Mouse (Mus musculus) hindbrain, embryonic 13.5 days (tissue): ENCODE data around the gene Pla2g7. TPM values are rescaled to one million over a fixed set of nuclear protein-coding genes. Genes with fewer than 3 reads are reported as not detected.

Experiments used
- ATAC-seq: fragments of 200-750 bp; cut with Nextera tagmentation; 2 replicates; pipeline ENCODE4 v1.8.0; 2017; ENCODE audit warnings: moderate TSS enrichment; ENCODE audit not compliant: low FRiP score
- H3K27ac ChIP-seq: fragments of 300-500 bp; sonication (generic); 2 replicates; pipeline ENCODE4 v1.5.1; 2015; ENCODE audit warnings: inconsistent platforms, mild to moderate bottlenecking, moderate library complexity
- H3K27me3 ChIP-seq: fragments of 300-500 bp; sonication (generic); 2 replicates; pipeline ENCODE4 v1.6.1; 2015; ENCODE audit warnings: mild to moderate bottlenecking, inconsistent platforms
- H3K36me3 ChIP-seq: fragments of 300-500 bp; sonication (generic); 2 replicates; pipeline ENCODE4 v1.6.1; 2015; ENCODE audit warnings: mild to moderate bottlenecking, inconsistent platforms
- H3K4me1 ChIP-seq: fragments of 300-500 bp; sonication (generic); replicated peaks from 2 replicates; pipeline ENCODE4 v1.6.1; 2015; ENCODE audit warnings: inconsistent platforms
- H3K4me2 ChIP-seq: fragments of 300-500 bp; sonication (generic); 2 replicates; pipeline ENCODE4 v1.6.1; 2015; ENCODE audit warnings: inconsistent platforms, mild to moderate bottlenecking, moderate library complexity
- H3K4me3 ChIP-seq: fragments of 300-500 bp; sonication (generic); 2 replicates; pipeline ENCODE4 v1.5.1; 2015; ENCODE audit warnings: mild to moderate bottlenecking, inconsistent platforms
- H3K9ac ChIP-seq: fragments of 300-500 bp; sonication (generic); 2 replicates; pipeline ENCODE4 v1.6.1; 2015; ENCODE audit warnings: mild to moderate bottlenecking, inconsistent platforms
- H3K9me3 ChIP-seq: fragments of 300-500 bp; sonication (generic); 2 replicates; pipeline ENCODE4 v1.6.1; 2016; ENCODE audit warnings: inconsistent platforms
- WGBS: fragments of 180-500 bp; shearing (Covaris S2); methylation state at CpG from one replicate; pipeline ENCODE4 v1.1.7; 2015; 5-methylcytosine and 5-hydroxymethylcytosine counted together
- polyA plus RNA-seq: library from polyadenylated mRNA; unstranded; fragments of >200 nt; fragmentation: Nextera tagmentation; extraction: Ambion mirVana; gene quantifications from 2 replicates; pipeline ENCODE4 v1.2.1, GENCODE M21; 2015

Gene Pla2g7
- polyA plus RNA-seq, 1 experiment from 2014 or later, result 61.3 TPM

DNA sequence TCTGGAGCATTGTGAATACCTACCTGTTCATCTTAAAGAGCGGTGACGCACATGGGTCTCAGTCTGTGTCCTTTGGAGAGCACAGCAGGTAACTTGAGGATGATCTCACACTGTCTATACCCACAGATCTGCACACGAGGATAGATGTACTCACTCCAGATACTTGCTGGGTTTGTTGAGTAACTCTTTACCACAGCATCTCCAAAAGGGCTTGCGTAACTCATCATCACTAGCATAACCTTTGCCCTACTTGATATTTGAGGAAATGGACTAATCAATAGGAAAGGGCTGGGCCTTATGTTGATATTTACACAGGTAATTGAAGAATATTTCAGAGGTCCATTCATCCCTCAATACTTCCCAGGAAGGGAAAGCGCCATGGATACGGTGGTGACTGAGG, 21.9 kb downstream of the Pla2g7 start:
- Histone ChIP-seq H3K9ac (no peak overlapping the region), H3K4me3 (no peak overlapping the region), H3K27me3 (no peaks in the 10 kb centered on the region), H3K9me3 (no peaks in the 10 kb centered on the region), H3K36me3 (no peaks in the 10 kb centered on the region), H3K27ac (no peak overlapping the region), H3K4me2 (no peak overlapping the region), H3K4me1 (peaks cover 3% of the 10 kb centered on the region; the same call in 1 of the 2 replicates)
- 94% methylated on average over 6 of the region's 6 CpGs for WGBS
- ATAC-seq, result no peak

DNA sequence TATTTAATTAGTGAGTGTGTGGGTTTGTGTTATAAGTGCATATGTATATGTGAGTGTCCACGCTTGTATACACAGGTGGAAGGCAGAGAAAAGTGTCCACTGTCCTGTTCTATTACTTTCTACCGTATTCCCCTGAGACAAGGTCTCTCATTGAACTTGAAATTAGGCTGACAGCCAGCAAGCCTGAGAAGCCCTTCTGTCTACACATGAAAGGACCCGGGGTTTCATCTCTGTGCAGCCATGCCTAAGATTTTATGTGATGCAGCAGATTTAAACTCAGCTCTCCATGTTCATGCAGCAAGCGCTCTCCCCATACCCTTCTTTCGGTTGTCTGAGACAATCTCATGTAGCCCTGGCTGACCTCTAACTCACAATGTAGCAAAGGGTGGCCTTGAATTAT, 22.6 kb downstream of the Pla2g7 start:
- no peak overlapping the region for H3K9ac ChIP-seq
- H3K27ac ChIP-seq, result no peak overlapping the region
- H3K4me3 ChIP-seq, result no peak overlapping the region
- H3K4me2 ChIP-seq, result no peak overlapping the region
- no peak for ATAC-seq
- H3K4me1 ChIP-seq, result peaks cover 3% of the 10 kb centered on the region; the same call in 1 of the 2 replicates
- no peaks in the 10 kb centered on the region for H3K36me3 ChIP-seq
- no peaks in the 10 kb centered on the region for H3K27me3 ChIP-seq
- WGBS, result 77% methylated on average over 5 of the region's 5 CpGs
- H3K9me3 ChIP-seq, result no peaks in the 10 kb centered on the region

DNA sequence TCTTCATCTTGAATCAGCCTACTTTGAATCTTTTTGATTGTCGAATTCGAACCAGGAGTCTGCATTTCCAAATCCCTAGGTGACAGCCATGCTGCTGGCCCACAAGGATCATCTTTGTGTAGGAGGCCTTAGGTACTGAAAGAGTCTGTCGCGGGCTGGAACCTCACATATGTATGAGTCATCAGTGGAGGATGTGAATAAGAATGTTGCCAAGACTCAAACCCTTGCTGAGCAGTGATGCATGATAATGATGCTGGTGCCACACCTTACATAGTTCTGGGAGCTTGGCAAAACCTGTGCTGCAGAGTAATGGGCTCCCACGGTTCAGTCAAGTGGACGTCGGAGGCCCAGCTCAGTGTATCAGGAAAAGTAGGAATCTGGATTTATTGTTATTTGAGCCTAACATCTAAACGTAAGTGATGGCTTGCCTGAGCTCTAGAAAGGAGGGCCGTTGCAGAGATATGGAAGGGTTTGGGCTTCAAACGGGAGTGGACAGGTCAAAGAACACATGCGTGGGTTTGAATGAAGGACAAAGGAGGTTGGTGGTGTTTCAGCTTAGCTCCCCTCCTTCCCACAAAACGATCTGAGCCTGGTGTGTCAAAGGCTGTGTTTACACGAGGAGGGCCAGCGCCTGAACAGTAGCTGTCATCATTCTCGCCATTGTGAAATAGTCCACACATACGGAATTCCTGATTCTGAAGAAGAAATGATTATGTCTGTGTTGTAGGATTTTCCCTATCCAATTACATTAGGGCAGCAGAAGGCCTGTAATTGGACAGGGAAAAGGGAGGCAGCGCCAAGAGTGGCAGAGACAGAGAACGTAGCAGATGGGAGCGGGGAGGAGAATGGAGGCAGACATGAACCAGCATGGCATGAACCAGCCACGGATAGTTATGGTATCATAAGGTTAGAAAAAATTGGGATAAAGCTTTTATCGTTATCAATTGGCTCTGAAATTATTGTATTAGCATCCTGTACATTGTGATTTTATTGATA, 24.7 kb downstream of the Pla2g7 start:
- Histone ChIP-seq H3K9ac (no peak overlapping the region), H3K4me3 (no peak overlapping the region), H3K4me1 (peaks cover 3% of the 10 kb centered on the region; the same call in 1 of the 2 replicates), H3K9me3 (peaks cover under 1% of the 10 kb centered on the region; the same call in 1 of the 2 replicates), H3K27me3 (no peaks in the 10 kb centered on the region), H3K36me3 (peaks cover 1% of the 10 kb centered on the region; the same call in 1 of the 2 replicates), H3K27ac (no peak overlapping the region), H3K4me2 (no peak overlapping the region)
- whole genome bisulfite sequencing, result 88% methylated on average over 21 of the region's 21 CpGs
- ATAC-seq, result no peak

- H3K36me3 ChIP-seq, result peaks cover 6% of the 10 kb centered on the region; the same call in 1 of the 2 replicates
- H3K4me3 ChIP-seq, result no peak overlapping the region
- H3K4me2 ChIP-seq, result no peak overlapping the region
- no peak overlapping the region for H3K9ac ChIP-seq
- H3K27me3 ChIP-seq, result no peaks in the 10 kb centered on the region
- H3K27ac ChIP-seq, result no peak overlapping the region
- peaks cover 5% of the 10 kb centered on the region; the same call in 1 of the 2 replicates for H3K9me3 ChIP-seq
- ATAC-seq, result no peak
- no peaks in the 10 kb centered on the region; the same call in 1 of the 2 replicates for H3K4me1 ChIP-seq
- WGBS, result 95% methylated on average over 2 of the region's 2 CpGs
Observed at GRCm38 (mm10) chr17:43597742-43598141, 29.8 kb downstream of the Pla2g7 start.

GRCm38 (mm10) chr17:43598706-43599105, 30.8 kb downstream of the Pla2g7 start:
- no peak overlapping the region for H3K4me3 ChIP-seq
- H3K4me2 ChIP-seq, result no peak overlapping the region
- H3K9ac ChIP-seq, result no peak overlapping the region
- peaks cover 6% of the 10 kb centered on the region; the same call in 1 of the 2 replicates for H3K36me3 ChIP-seq
- no peak overlapping the region for H3K27ac ChIP-seq
- H3K9me3 ChIP-seq, result peaks cover 5% of the 10 kb centered on the region; the same call in 1 of the 2 replicates
- no peaks in the 10 kb centered on the region for H3K27me3 ChIP-seq
- ATAC-seq, result no peak
- no peaks in the 10 kb centered on the region for H3K4me1 ChIP-seq
- WGBS, result 71% methylated on average over 4 of the region's 4 CpGs

DNA sequence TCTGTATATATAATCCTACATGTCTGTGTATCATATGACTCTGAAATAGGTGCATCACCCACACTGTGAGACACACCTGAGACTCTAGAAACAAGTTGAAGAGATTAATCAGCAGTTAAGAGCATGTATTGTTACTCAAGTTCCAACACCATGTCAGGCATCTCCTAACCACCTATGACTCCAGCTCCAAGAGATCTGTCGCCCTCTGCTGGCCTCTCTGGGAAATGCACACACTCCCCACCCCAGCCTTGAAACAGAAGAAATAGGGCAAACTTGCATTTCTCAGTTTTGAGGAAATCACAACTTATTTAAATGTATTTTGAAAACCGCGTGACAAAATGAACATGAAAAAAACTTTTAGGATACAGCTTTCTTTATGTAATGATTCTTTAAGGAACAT, 38.8 kb downstream of the Pla2g7 start:
- no peaks in the 10 kb centered on the region for H3K4me1 ChIP-seq
- no peaks in the 10 kb centered on the region for H3K9me3 ChIP-seq
- H3K9ac ChIP-seq, result no peak overlapping the region
- H3K4me3 ChIP-seq, result no peak overlapping the region
- H3K27me3 ChIP-seq, result no peaks in the 10 kb centered on the region
- H3K4me2 ChIP-seq, result no peak overlapping the region
- ATAC-seq, result no peak
- H3K36me3 ChIP-seq, result 0 out of 2 replicates have a peak, but pooled peaks cover 3% of the 10 kb centered on the region
- WGBS, result 11% methylated on average over 3 of the region's 3 CpGs
- no peak overlapping the region for H3K27ac ChIP-seq

DNA sequence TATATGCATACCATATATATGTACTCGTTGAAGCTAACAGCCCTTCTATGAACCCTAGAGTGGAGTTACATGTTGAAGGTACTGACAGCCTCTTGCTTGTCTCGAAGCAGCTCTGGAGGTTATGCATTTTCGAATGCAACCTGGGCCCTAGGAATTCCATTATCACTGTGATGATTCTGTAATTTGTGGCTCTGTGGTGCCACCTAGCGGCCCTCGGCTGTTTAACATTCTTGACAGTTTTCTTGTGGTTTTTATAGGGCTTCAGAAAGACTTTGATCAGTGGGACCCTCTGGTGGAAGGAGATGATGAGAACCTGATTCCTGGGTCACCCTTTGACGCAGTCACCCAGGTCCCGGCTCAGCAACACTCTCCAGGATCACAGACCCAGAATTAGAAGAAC, 43.7 kb downstream of the Pla2g7 start:
- H3K27me3 ChIP-seq, result no peaks in the 10 kb centered on the region

DNA sequence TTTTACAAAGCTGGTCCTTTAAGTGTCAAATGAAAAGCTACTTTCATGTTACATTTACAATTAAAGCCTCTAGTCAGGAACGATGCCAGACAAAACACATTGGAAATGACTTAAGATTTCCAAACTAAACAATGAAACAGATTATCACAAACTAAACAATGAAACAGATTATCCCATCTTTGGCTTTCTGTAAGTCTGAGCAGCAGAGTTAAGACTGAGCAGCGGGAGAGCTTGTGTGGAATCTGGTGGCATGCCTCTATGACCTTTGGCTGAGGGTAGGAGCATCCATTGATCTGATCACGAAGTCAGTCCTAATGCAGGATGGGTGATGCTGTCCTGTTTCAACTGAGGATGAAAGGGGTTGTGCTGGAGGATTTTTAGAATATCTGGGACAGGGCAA, 44.3 kb downstream of the Pla2g7 start:
- no peak overlapping the region for H3K4me3 ChIP-seq
- H3K9me3 ChIP-seq, result no peaks in the 10 kb centered on the region
- no peaks in the 10 kb centered on the region for H3K4me1 ChIP-seq
- H3K27ac ChIP-seq, result no peak overlapping the region
- no peak overlapping the region for H3K9ac ChIP-seq
- H3K36me3 ChIP-seq, result no peaks in the 10 kb centered on the region
- H3K27me3 ChIP-seq, result no peaks in the 10 kb centered on the region
- no peak for ATAC-seq
- 74% methylated on average over 3 of the region's 3 CpGs for WGBS
- H3K4me2 ChIP-seq, result no peak overlapping the region

More for the DNA sequence above, 43.7 kb downstream of the Pla2g7 start:
- Histone ChIP-seq H3K4me3 (no peak overlapping the region), H3K36me3 (no peaks in the 10 kb centered on the region), H3K4me2 (no peak overlapping the region), H3K9me3 (no peaks in the 10 kb centered on the region), H3K27ac (no peak overlapping the region), H3K4me1 (no peaks in the 10 kb centered on the region), H3K9ac (no peak overlapping the region)
- WGBS, result 22% methylated on average over 7 of the region's 7 CpGs
- ATAC-seq, result 0 out of 2 replicates have a peak, but pooled peaks have one; percentile 57

DNA sequence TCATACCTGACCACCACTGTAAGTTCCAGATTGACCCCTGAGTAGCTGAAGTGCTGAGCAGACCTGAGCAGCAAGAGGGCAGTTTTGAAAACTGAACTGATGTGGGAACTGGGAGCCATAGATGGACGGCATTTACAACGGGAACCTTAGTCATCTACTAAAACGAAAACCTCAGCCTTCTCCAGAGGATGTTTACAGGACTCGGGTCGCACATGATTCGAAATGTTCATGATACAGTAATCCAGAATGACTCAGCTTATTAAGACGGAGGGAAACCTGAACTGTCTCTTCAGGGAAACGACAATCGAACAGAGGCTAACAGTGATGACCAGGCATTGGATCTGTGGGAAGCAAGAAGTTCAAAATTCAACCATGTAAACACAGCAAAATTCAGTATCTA, 51.3 kb downstream of the Pla2g7 start:
- Histone ChIP-seq H3K4me3 (no peak overlapping the region), H3K4me2 (no peak overlapping the region), H3K27ac (no peak overlapping the region), H3K9me3 (no peaks in the 10 kb centered on the region), H3K27me3 (no peaks in the 10 kb centered on the region), H3K9ac (no peak overlapping the region), H3K4me1 (no peaks in the 10 kb centered on the region), H3K36me3 (no peaks in the 10 kb centered on the region)
- ATAC-seq, result no peak
- WGBS, result 94% methylated on average over 9 of the region's 9 CpGs

DNA sequence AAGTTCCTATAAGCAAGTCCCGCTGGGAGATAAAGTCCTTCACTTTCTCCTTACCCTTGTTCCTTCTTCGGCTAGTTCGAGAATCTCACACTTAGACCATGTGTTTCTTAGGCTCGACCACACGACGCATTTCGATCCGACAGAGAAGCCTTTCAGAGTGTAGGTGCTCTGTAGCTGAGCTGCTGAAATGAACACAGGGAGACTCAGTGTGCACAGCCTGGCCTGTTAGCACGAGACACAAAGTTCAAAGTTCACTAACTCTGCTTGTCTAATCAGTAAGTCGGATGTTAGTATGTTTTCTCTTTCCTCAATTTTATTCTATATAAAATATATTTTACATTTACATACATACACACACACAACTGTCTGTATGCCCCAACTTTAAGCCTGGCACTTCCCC, 54.2 kb downstream of the Pla2g7 start:
- Histone ChIP-seq H3K4me2 (no peak overlapping the region), H3K4me3 (no peak overlapping the region), H3K27ac (no peak overlapping the region), H3K27me3 (peaks cover 4% of the 10 kb centered on the region; the same call in 1 of the 2 replicates), H3K4me1 (no peaks in the 10 kb centered on the region), H3K9ac (no peak overlapping the region), H3K9me3 (peaks cover 6% of the 10 kb centered on the region; the same call in 1 of the 2 replicates), H3K36me3 (no peaks in the 10 kb centered on the region)
- no peak for ATAC-seq
- WGBS, result 91% methylated on average over 10 of the region's 10 CpGs

- 93% methylated on average over 10 of the region's 10 CpGs for WGBS
- Histone ChIP-seq H3K36me3 (no peaks in the 10 kb centered on the region), H3K9me3 (peaks cover 12% of the 10 kb centered on the region; the same call in 1 of the 2 replicates), H3K4me2 (no peak overlapping the region), H3K9ac (no peak overlapping the region), H3K4me1 (peaks cover 19% of the 10 kb centered on the region), H3K4me3 (no peak overlapping the region), H3K27me3 (peaks cover 50% of the 10 kb centered on the region), H3K27ac (no peak overlapping the region)
- ATAC-seq, result no peak
Observed at GRCm38 (mm10) chr17:43628246-43628645, 60.3 kb downstream of the Pla2g7 start.

DNA sequence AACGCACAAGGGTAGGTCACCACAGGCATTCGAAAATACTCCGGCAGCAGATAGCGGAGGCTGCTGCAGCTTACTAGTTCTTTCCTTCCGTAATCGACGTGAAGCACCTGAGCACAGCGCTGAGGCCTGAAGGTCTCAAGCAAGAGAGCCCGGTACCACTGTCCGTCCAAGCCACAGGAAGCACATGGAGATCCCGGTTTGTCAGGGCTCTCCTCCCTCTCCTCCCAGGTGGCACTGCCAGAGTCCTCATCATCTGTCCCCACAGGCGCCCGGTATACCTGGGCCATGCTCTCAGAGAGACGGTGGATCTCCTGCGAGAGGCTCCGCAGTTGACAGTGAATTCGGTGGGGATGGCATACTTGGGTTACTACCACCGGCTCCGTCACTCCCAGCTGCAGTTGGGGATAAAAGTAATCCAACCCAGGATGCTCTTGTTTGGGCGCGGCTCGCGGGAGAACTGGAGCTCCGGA, 61.2 kb downstream of the Pla2g7 start:
- peak overlapping the region; percentile 88 for H3K4me2 ChIP-seq
- H3K27ac ChIP-seq, result no peak overlapping the region
- H3K9me3 ChIP-seq, result peaks cover 12% of the 10 kb centered on the region; the same call in 1 of the 2 replicates
- H3K9ac ChIP-seq, result peak overlapping the region; percentile 71
- H3K27me3 ChIP-seq, result peaks cover 50% of the 10 kb centered on the region
- WGBS, result 20% methylated on average over 24 of the region's 24 CpGs
- peak overlapping the region; percentile 49 for H3K4me3 ChIP-seq
- ATAC-seq, result 0 out of 2 replicates have a peak, but pooled peaks have one; percentile 40
- peaks cover 19% of the 10 kb centered on the region for H3K4me1 ChIP-seq
- no peaks in the 10 kb centered on the region for H3K36me3 ChIP-seq
